Mouse (Mus musculus): ENCODE measurements around the gene Mdk. TPM values are rescaled to one million over a fixed set of nuclear protein-coding genes. Genes with fewer than 3 reads are reported as not detected.

Gene Mdk
- total RNA-seq (2014; rRNA removed) (not detected in 2 replicates), polyA plus RNA-seq (2012; rRNA removed) (0.50 and 0.56 TPM in 2 replicates)

- Histone ChIP-seq H3K4me3 (ENCODE audit: insufficient read depth, low read depth, low read length) (no peak within 1 kb of the TSS; the same call in 1 of the 2 replicates), H3K79me2 (ENCODE audit: control insufficient read depth, insufficient read depth, low read length) (no peaks in the 10 kb centered on the region), H3K27me3 (ENCODE audit: control insufficient read depth, insufficient read depth, low read length) (no peaks in the 10 kb centered on the region), H3K36me3 (ENCODE audit: control insufficient read depth, insufficient read depth, low read length) (peaks cover 7% of the 10 kb centered on the region), H3K9ac (ENCODE audit: low read depth, low read length) (no peak within 1 kb of the TSS), H3K27ac (replicated peaks; ENCODE audit: insufficient read depth, low read depth, low read length) (no peak within 1 kb of the TSS), H3K4me1 (ENCODE audit: control insufficient read depth, insufficient read depth, low read length) (peaks cover 4% of the 10 kb centered on the region; the same call in 1 of the 2 replicates)
- DNase-seq (ENCODE audit: extremely low read depth, low read depth, low spot score): no peak
- WGBS: 29% methylated on average over 16 of the region's 16 CpGs
- TF ChIP-seq POLR2A (IDR thresholded peaks at IDR 0.05; ENCODE audit: extremely low read depth, insufficient read depth, low read length): no peak
Observed at GRCm38 (mm10) chr2:91932160-91932711, at the start of gene Mdk. Mdk (minus strand) TSS chr2:91932297.

GRCm38 (mm10) chr2:91980830-91981229, 48.7 kb upstream of the Mdk start:
- no peaks in the 10 kb centered on the region for H3K79me2 ChIP-seq (ENCODE audit: control insufficient read depth, insufficient read depth, low read length)
- H3K4me3 ChIP-seq (ENCODE audit: insufficient read depth, low read depth, low read length): no peak overlapping the region
- H3K36me3 ChIP-seq (ENCODE audit: control insufficient read depth, insufficient read depth, low read length): no peaks in the 10 kb centered on the region
- TF ChIP-seq CTCF (IDR thresholded peaks at IDR 0.05; ENCODE audit: low read depth, low read length) (no peak), POLR2A (IDR thresholded peaks at IDR 0.05; ENCODE audit: extremely low read depth, insufficient read depth, low read length) (no peak)
- no peaks in the 10 kb centered on the region for H3K4me1 ChIP-seq (ENCODE audit: control insufficient read depth, insufficient read depth, low read length)
- no peak overlapping the region for H3K27ac ChIP-seq (replicated peaks; ENCODE audit: insufficient read depth, low read depth, low read length)
- DNase-seq (ENCODE audit: extremely low read depth, low read depth, low spot score): no peak
- 90% methylated on average over 5 of the region's 5 CpGs for WGBS
- peaks cover 9% of the 10 kb centered on the region for H3K27me3 ChIP-seq (ENCODE audit: control insufficient read depth, insufficient read depth, low read length)
- no peak overlapping the region for H3K9ac ChIP-seq (ENCODE audit: low read depth, low read length)

- no peak for DNase-seq (ENCODE audit: extremely low read depth, low read depth, low spot score)
- WGBS: 74% methylated on average over 4 of the region's 4 CpGs
- Histone ChIP-seq H3K4me3 (ENCODE audit: insufficient read depth, low read depth, low read length) (no peak overlapping the region), H3K27ac (replicated peaks; ENCODE audit: insufficient read depth, low read depth, low read length) (no peak overlapping the region), H3K36me3 (ENCODE audit: control insufficient read depth, insufficient read depth, low read length) (no peaks in the 10 kb centered on the region), H3K4me1 (ENCODE audit: control insufficient read depth, insufficient read depth, low read length) (no peaks in the 10 kb centered on the region), H3K27me3 (ENCODE audit: control insufficient read depth, insufficient read depth, low read length) (peaks cover 15% of the 10 kb centered on the region), H3K79me2 (ENCODE audit: control insufficient read depth, insufficient read depth, low read length) (no peaks in the 10 kb centered on the region), H3K9ac (ENCODE audit: low read depth, low read length) (no peak overlapping the region)
- no peak for TF ChIP-seq POLR2A (IDR thresholded peaks at IDR 0.05; ENCODE audit: extremely low read depth, insufficient read depth, low read length)
- TF ChIP-seq CTCF (IDR thresholded peaks at IDR 0.05; ENCODE audit: low read depth, low read length): no peak
Observed at GRCm38 (mm10) chr2:91980245-91980644, 48.1 kb upstream of the Mdk start.

- TF ChIP-seq POLR2A (IDR thresholded peaks at IDR 0.05; ENCODE audit: extremely low read depth, insufficient read depth, low read length) (no peak), CTCF (IDR thresholded peaks at IDR 0.05; ENCODE audit: low read depth, low read length) (no peak)
- Histone ChIP-seq H3K79me2 (ENCODE audit: control insufficient read depth, insufficient read depth, low read length) (no peaks in the 10 kb centered on the region), H3K27me3 (ENCODE audit: control insufficient read depth, insufficient read depth, low read length) (peaks cover 15% of the 10 kb centered on the region), H3K4me1 (ENCODE audit: control insufficient read depth, insufficient read depth, low read length) (no peaks in the 10 kb centered on the region), H3K9ac (ENCODE audit: low read depth, low read length) (no peak overlapping the region), H3K4me3 (ENCODE audit: insufficient read depth, low read depth, low read length) (no peak overlapping the region), H3K27ac (replicated peaks; ENCODE audit: insufficient read depth, low read depth, low read length) (no peak overlapping the region), H3K36me3 (ENCODE audit: control insufficient read depth, insufficient read depth, low read length) (no peaks in the 10 kb centered on the region)
- DNase-seq (ENCODE audit: extremely low read depth, low read depth, low spot score): no peak
- 54% methylated on average over 2 of the region's 2 CpGs for WGBS
Observed at GRCm38 (mm10) chr2:91978547-91978946, 46.5 kb upstream of the Mdk start.

- 75% methylated on average over 4 of the region's 4 CpGs for WGBS
- H3K9ac ChIP-seq (ENCODE audit: low read depth, low read length): no peak overlapping the region
- no peak for TF ChIP-seq POLR2A (IDR thresholded peaks at IDR 0.05; ENCODE audit: extremely low read depth, insufficient read depth, low read length)
- TF ChIP-seq CTCF (IDR thresholded peaks at IDR 0.05; ENCODE audit: low read depth, low read length): no peak
- H3K4me1 ChIP-seq (ENCODE audit: control insufficient read depth, insufficient read depth, low read length): no peaks in the 10 kb centered on the region
- H3K27ac ChIP-seq (replicated peaks; ENCODE audit: insufficient read depth, low read depth, low read length): no peak overlapping the region
- no peak for DNase-seq (ENCODE audit: extremely low read depth, low read depth, low spot score)
- no peaks in the 10 kb centered on the region for H3K36me3 ChIP-seq (ENCODE audit: control insufficient read depth, insufficient read depth, low read length)
- no peak overlapping the region for H3K4me3 ChIP-seq (ENCODE audit: insufficient read depth, low read depth, low read length)
- H3K27me3 ChIP-seq (ENCODE audit: control insufficient read depth, insufficient read depth, low read length): peaks cover 15% of the 10 kb centered on the region
- no peaks in the 10 kb centered on the region for H3K79me2 ChIP-seq (ENCODE audit: control insufficient read depth, insufficient read depth, low read length)
Observed at GRCm38 (mm10) chr2:91977960-91978359, 45.9 kb upstream of the Mdk start.
